Mouse (Mus musculus): Measurements from ENCODE around the gene Ttc28.

DNA sequence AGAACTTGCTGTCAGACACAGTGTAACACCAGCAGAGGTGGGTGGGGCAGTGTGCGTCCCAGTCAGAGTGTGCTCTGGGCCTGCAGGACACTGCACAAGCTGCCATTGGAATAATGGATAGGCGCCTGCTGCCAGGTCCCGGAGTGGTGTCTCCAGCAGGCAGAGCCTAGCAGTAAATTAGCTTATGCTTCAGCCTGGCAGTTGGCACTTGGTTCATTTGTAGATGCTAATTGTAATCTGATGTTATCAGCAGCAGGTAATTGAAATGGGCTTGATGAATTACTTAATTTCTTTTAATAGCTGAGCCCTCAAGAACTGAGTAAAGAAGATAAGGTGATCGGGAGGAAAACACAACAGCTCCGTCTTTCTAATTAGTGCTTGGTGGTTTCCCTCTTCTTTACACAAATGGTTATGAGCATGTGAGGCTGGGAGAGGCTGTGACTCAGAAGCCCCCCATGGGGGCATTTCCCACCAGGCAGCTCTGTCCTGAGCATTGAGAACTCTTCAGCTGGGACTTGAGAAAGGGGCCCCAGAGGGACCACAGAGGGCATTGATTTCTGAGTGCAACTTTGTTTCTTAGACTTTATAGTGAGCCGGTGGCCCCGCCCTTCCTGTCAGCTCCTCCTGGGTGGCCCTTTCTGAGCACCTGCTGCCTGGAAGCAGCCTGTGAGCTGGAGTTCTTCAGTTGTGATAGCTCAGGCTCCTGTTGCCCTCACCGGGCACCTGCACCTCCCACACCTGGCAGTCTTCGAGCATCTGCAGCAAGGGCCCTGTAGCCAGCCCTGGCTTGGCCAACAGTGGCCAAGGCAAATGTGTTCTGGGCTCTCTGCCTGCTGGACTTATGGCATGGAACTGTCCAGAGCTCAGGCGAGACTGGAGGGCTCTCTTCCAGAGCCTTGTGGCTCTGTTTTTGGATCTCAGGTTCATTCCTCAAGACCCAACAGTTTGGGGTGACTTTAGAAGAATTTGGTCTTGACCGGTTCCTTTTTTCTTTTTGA lies 316.2 kb downstream of the Ttc28 start:
- no peak for TF ChIP-seq CTCF (IDR thresholded peaks at IDR 0.05)
- no peak for TF ChIP-seq EP300 (IDR thresholded peaks at IDR 0.05)

All from lung, postnatal 0 days (tissue).